Mouse (Mus musculus) intestine, embryonic 14.5 days (tissue): ENCODE data around the gene Nat8f6. TPM values are rescaled to one million over a fixed set of nuclear protein-coding genes. Genes with fewer than 3 reads are reported as not detected.
"Not testable (repeated sequence)": the region's sequence is repeated elsewhere in the genome, so short reads cannot be mapped to it uniquely, and the experiment has no call there.

Experiments used
- ATAC-seq: fragments of 200-750 bp; cut with Nextera tagmentation; replicated peaks from 2 replicates; pipeline ENCODE4 v1.8.0; 2017; ENCODE audit warnings: low read depth, moderate number of reproducible peaks, moderate TSS enrichment, moderate library complexity; ENCODE audit not compliant: low FRiP score, low TSS enrichment
- DNase-seq: peaks from one replicate; pipeline ENCODE4 v3.0.0-alpha.2; 2018; ENCODE audit warnings: low spot score
- H3K27ac ChIP-seq: fragments of 300-500 bp; sonication (generic); 2 replicates; pipeline ENCODE4 v1.5.1; 2014; ENCODE audit warnings: low read depth, mild to moderate bottlenecking, control low read depth
- H3K27me3 ChIP-seq: fragments of 300-500 bp; sonication (generic); replicated peaks from 2 replicates; pipeline ENCODE4 v1.6.1; 2014; ENCODE audit warnings: low read length, control low read depth; ENCODE audit not compliant: control insufficient read depth, insufficient read depth
- H3K36me3 ChIP-seq: fragments of 300-500 bp; sonication (generic); 2 replicates; pipeline ENCODE4 v1.6.1; 2014; ENCODE audit warnings: low read length, control low read depth; ENCODE audit not compliant: control insufficient read depth, insufficient read depth
- H3K4me1 ChIP-seq: fragments of 300-500 bp; sonication (generic); replicated peaks from 2 replicates; pipeline ENCODE4 v1.6.1; 2014; ENCODE audit warnings: low read length, control low read depth, mixed read lengths; ENCODE audit not compliant: control insufficient read depth, insufficient read depth
- H3K4me2 ChIP-seq: fragments of 300-500 bp; sonication (generic); 2 replicates; pipeline ENCODE4 v1.6.1; 2014; ENCODE audit warnings: low read length
- H3K4me3 ChIP-seq: fragments of 300-500 bp; sonication (generic); 2 replicates; pipeline ENCODE4 v1.5.1; 2014; ENCODE audit warnings: low read depth, low read length, control low read depth, mixed read lengths
- H3K9ac ChIP-seq: fragments of 300-500 bp; sonication (generic); 2 replicates; pipeline ENCODE4 v1.6.1; 2014; ENCODE audit warnings: mild to moderate bottlenecking, low read length
- H3K9me3 ChIP-seq: fragments of 300-500 bp; sonication (generic); 2 replicates; pipeline ENCODE4 v1.6.1; 2016; ENCODE audit warnings: low read length, control low read depth; ENCODE audit not compliant: control insufficient read depth
- WGBS: fragments of 180-500 bp; shearing (Covaris S2); extraction: QIAGEN DNeasy Blood & Tissue Kit; methylation state at CpG from one replicate; pipeline ENCODE4 v1.1.7; 2014; 5-methylcytosine and 5-hydroxymethylcytosine counted together
- microRNA-seq: library from miRNA; unstranded; fragments of <30 nt; microRNA quantifications from one replicate; pipeline ENCODE4, GENCODE M21; 2016
- polyA plus RNA-seq: library from polyadenylated mRNA; unstranded; fragments of >200 nt; fragmentation: Nextera tagmentation; extraction: Ambion mirVana; gene quantifications from 2 replicates; pipeline ENCODE4 v1.2.1, GENCODE M21; 2014

Nat8f6 gene
- polyA plus RNA-seq, 1 experiment from 2014 or later = not detected

- H3K9me3 ChIP-seq, DNase-seq, H3K27me3 ChIP-seq, H3K4me2 ChIP-seq, H3K9ac ChIP-seq, H3K4me1 ChIP-seq, H3K4me3 ChIP-seq, H3K36me3 ChIP-seq, ATAC-seq, H3K27ac ChIP-seq: not testable (repeated sequence)
- WGBS = 61% methylated on average over 12 of the region's 13 CpGs
Observed at GRCm38 (mm10) chr6:85765532-85765931, 55.2 kb downstream of the Nat8f6 start, which contains the start of gene Nat8f3. Gene Nat8f3 (minus strand): TSS chr6:85765754.

- H3K27ac ChIP-seq, DNase-seq, H3K9me3 ChIP-seq, H3K4me2 ChIP-seq, ATAC-seq, H3K9ac ChIP-seq, H3K36me3 ChIP-seq, H3K4me1 ChIP-seq, H3K4me3 ChIP-seq, H3K27me3 ChIP-seq: not testable (repeated sequence)
- 70% methylated on average over 5 of the region's 6 CpGs for WGBS
Observed at GRCm38 (mm10) chr6:85763127-85764070, 57.4 kb downstream of the Nat8f6 start.

DNA sequence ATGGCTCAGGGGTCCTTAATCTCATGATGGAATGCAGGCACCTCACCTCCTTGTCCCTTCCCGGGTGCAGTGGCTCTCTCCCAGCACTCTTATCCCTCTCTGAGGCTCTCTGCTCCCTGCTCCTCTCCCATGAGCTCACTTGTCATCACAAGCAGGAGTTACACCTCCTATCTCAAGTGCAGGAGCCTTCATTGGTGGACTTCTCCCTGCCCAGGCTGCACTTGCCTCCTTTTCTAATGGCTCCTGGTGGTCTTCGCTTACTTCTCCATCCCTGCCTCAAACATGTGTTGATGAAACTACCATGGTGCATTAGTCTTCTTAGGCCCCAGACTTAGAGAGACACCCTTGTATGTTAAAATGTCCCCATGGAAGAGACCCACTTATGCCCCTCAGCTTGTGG is 58.1 kb downstream of the Nat8f6 start:
- not testable (repeated sequence) for ATAC-seq, H3K4me2 ChIP-seq, H3K4me3 ChIP-seq, H3K36me3 ChIP-seq, H3K27ac ChIP-seq, H3K9ac ChIP-seq, H3K4me1 ChIP-seq, H3K27me3 ChIP-seq, DNase-seq, H3K9me3 ChIP-seq
- 87% methylated on average over 1 of the region's 2 CpGs for WGBS

Small RNA genes lying within 50 kb of the gene (microRNA-seq; reads per million reads assigned to microRNA genes)
- not detected for gene Mir6375

Other genes with a start within 250 kb of the Nat8f6 start
- gene Alms1, start 233.4 kb downstream of the Nat8f6 start, polyA plus RNA-seq = 6.0 and 6.5 TPM in 2 replicates
- not detected in 2 replicates for gene Nat8f7, start 107.7 kb downstream of the Nat8f6 start, polyA plus RNA-seq
- 0.11 and 0.15 TPM in 2 replicates for gene Nat8f3, start 55.2 kb downstream of the Nat8f6 start, polyA plus RNA-seq
- gene Nat8f5, start within 50 bp of the Nat8f6 start, polyA plus RNA-seq = not detected in 2 replicates
- 0.16 and 0.42 TPM in 2 replicates for gene Nat8, start 11.1 kb upstream of the Nat8f6 start, polyA plus RNA-seq
- 0.09 TPM in 1 of 2 replicates, not detected in the other for gene Nat8f2, start 48.2 kb upstream of the Nat8f6 start, polyA plus RNA-seq
- gene Nat8f4, start 83.9 kb upstream of the Nat8f6 start, polyA plus RNA-seq = 4.1 and 4.5 TPM in 2 replicates
- gene Tprkb, start 90.9 kb upstream of the Nat8f6 start, polyA plus RNA-seq = 27.8 and 30.3 TPM in 2 replicates
- gene Nat8f1, start 94.7 kb upstream of the Nat8f6 start, polyA plus RNA-seq = 4.5 and 4.8 TPM in 2 replicates
- gene Dusp11, start 140.7 kb upstream of the Nat8f6 start, polyA plus RNA-seq = 42.5 and 44.1 TPM in 2 replicates
- not detected in 2 replicates for gene Figla, start 195.2 kb upstream of the Nat8f6 start, polyA plus RNA-seq
- gene Add2, start 207.7 kb upstream of the Nat8f6 start, polyA plus RNA-seq = 7.4 and 7.7 TPM in 2 replicates